Mouse (Mus musculus): Measurements from ENCODE around the gene Jdp2. TPM values are rescaled to one million over a fixed set of nuclear protein-coding genes. Genes with fewer than 3 reads are reported as not detected.
A peak's percentile ranks its signal among the peaks of the same experiment; 100 is the strongest.

The Jdp2 gene
- 20.3 and 27.1 TPM in 2 replicates for polyA plus RNA-seq (2012; rRNA removed)

DNA sequence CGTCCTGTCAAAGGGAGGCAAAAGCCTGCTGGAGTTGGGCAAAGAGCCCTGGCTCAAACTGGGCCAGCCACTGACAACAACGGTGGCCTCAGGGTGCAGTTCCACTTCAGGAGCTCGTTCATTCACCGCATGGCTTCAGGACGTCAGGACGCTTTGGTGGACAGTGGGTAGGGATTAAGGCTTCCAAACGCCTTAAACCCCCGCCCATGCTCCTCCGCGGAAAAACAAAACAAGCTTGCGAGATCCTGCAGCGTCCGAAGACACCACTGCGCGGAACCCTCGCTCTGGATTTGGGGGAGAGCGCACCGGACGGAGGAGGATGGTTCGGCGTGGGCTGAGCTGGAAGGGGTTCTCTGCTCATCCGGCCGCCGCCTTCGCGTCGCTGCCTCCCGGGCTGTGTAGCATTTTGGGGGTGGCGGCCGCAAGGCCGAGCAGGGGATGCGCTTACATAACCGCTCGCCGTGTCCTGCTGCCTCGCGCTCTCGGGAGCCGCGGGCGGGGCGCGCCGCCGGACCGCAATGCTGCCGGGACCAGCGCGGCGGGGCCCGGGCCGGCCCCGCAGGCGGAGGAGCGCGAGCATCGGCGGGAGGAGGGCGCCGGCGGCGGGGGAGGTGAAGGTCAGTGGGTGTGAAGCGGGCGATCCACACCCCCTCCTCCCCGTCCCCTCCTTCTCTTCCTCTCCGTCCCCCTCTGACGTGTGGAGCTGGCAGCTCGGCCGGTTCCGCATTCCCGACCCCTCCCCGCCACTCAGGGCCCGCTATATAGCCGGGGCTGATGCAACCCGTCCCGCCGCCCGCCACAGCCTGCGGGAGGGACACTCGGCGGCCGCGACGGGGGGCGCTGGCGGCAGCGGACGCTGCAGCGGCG is at the start of gene Jdp2:
Gene Jdp2 (plus strand): TSS at position 417 of the 867 bp plus-strand sequence.
- peak; percentile 67 for DNase-seq (ENCODE audit: low spot score)

DNA sequence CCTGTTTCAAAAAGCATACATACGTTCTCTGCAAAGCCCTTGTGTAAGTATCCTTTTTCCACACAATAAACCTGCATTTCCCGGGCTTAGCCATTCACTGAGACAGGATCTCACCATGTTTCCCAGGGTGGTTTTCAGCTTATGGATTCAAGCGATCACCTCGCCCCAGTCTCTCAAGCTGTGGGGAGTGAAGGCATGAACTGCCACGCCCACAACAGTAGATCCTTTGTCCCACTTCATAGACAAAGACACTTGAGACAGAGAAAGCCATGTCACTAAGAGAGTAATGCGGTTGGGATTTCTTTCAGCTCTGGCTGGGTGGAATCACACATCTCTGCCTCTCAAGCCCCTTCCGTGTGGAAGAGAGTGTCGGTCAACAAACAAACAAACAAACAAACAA is 49.2 kb upstream of the Jdp2 start:
- DNase-seq (ENCODE audit: low spot score) = no peak

DNA sequence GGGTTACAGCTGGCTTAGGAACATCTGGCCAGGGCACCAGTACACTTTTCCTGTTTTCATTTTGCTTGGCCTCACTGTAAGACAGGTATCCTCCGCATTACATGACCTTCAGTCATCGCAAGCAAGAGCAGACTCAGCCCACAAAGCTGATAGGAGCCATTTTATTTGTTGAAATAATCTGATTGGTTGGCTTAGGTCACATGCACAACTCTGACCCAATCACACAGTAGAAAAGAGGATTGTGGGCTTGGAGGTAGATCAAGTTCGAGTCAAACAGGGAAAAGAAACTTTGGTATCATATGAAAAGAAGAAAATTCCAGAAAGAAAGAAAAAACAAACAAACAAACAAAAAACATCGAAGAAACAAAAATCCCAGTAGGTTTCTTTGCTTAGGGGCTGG is 48.4 kb upstream of the Jdp2 start:
- DNase-seq (ENCODE audit: low spot score) = no peak

DNA sequence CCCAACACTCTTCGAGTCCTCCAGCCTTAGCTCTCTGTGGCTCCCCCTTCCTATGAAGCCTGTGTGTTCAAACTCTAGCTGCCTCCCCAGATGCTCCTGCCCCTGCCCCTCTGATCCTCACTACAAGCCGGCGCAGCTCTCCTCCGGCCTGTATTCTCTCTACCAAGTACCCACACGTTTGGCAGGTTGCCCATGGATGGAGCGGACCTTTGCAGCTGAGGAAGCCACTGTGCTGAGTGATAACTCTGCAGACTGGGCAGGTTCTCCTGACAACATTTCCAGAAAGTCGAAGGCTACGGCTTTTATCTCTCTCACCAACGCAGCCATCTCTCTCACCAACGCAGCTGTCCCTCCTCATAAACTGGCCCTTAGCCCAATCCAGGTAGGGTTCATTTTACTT is 39.5 kb upstream of the Jdp2 start:
- no peak for DNase-seq (ENCODE audit: low spot score)

DNA sequence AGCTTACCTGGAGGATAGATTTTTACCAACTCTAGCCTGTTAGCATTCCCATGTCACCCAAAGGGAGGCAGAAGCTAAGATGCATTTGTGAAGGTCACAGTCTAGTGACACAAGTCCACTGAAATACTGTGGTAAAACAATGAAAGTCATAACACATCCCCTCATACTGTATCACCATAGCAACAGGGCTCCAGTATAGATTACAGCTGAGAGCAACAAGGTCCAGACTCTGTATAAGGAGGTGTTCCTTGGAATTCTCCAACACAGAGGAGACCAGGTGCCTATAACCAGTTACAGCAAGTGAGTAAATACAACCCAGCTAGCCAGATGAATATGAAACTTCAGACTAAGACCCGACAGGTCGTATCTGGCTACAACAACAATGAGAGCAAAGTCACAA is 33.4 kb upstream of the Jdp2 start:
- no peak for DNase-seq (ENCODE audit: low spot score)

DNA sequence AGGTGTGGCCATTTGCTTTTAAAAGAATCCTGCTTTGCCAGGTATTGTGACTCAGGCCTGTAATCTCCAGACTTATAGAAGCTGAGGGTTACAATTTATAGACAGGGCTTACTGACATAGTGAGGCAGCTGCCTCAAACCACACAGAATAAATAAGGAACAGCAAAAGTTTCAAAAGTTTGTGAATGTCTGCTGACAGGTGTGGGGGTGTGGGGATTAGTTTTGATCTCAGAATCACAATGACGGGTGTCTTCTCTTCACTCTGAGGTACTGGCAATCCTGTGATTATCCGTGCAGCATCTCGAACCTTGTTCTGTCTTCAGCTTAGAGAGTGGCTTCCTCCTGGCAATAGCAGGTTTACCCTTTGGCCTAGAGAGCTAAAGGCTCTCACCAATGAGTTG is 30.5 kb upstream of the Jdp2 start:
- no peak for DNase-seq (ENCODE audit: low spot score)

DNA sequence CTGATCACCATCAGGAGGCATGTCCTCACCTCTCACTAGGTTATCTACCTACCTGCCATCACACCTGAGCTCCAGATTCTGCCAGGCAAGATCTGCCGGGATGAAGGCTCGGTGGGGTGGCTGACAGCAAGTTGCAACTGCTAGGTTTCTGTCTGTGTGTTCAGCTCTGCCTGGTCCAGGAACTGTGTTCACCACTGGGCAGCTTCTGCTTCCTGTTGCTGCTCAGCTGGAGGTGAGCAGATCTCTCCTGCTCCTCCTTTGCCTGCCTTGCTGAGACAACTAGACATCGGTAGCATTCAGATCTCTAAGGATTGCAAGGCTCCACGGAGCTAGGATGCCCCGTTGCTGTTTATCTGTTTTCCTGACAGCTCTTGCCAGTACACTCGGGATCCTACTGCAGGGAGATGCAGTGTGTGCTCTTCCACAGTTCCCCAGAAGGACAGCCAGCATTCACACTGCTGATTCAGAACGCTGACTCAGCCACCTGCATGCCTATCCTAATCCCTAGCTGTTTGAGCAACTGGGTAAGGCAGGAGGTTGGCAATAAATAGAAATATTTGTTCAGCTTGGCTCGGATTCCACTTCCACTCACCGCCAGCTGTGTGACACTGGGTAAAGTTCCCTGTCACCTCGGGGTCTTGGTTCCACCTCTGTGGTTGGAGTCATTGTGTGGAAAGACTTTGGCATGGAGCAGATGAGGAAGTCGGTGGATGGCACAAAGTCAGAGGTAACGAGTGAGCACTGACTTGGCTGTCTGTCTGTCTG is 29.3 kb upstream of the Jdp2 start:
- DNase-seq (ENCODE audit: low spot score) = no peak

DNA sequence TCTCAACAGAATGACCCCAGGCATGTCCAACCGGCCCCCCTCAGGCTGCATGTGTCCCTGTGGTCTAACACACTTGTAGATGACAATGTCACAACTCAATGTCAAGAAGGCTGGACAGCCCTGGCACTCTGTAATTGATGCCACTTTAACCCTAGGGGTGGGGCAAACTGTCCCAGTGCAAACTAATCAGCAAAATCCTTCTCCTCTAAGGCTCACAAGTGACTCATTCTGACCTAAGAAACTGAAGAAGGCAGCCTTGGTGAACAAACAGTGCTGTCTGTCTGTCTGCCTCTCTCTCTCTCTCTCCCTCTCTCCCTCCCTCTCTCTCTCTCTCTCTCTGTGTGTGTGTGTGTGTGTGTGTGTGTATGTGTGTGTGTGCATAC is 28.7 kb upstream of the Jdp2 start:
- DNase-seq (ENCODE audit: low spot score) = no peak

DNA sequence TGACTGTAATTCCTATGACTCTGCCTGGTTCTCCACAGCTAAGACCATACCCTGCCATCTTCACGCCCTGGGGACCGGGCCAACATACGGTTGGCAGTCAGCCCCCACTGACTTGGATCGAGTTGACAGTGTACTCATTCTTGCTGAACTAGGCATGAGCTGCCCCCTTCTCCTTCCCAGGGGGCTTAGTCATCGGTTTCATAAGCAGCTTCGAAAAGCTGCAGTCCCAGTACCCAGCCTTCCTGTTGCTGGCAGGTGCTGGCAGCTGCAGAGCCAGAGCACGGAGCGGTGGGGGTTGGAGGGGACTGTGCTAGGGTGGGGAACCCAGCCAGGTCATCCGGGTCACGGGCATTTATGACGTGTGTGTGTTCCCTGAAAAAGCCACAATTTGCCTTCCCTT is 27.5 kb upstream of the Jdp2 start:
- no peak for DNase-seq (ENCODE audit: low spot score)

DNA sequence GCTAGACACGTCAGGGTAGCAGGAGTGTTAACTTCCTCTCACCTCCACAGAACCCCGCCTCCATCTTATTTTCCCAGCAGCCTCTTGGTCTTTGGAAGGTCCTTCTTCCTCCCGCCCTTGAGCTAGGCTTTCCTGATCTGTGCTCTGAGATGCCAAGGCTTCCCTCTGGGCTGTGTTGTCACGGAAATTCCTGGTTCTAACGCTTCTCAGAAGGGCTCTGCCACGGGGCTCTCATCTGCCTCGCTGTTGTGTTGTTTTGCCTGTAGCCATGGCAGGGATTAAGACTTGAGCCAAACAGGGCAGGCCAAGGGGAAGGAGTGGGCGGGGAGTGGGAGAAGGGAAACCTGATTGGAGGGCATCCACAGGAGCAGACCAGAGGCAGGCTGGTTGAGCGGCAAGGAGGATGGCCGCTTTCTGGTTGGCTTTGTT is 26.8 kb upstream of the Jdp2 start:
- DNase-seq (ENCODE audit: low spot score) = peak; percentile 33

DNA sequence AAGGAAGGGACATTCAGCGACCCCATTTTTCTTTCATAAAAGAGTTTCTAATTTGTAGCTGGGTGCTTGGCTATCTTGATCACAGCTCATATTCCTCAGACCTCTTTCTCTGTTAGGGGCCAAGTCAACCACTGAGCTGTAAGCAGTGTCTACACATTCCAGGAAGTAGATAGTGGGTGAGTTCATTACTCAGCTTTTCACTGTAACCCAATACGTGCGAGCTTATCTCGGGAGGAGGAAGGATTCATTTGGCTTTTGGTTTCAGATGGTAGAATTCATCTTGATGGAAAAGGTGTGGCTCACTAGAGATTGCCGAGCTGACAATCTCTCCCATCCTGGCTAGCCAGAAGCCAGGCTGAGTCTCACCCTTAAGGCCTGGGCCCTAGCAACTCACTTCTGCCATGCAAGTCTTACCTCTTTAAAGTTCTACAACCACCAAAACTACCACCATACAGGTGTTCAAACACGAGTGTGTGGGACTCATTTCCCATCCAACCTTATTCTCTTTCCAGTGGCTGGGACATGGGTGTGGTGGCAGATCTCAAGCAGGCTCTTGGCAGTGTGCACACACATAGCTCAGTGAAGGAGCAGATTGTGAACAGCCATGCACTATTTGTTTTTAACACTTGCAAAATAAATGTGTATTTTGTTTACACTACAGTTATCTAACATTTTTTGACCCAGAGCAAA is 23.9 kb upstream of the Jdp2 start:
- DNase-seq (ENCODE audit: low spot score) = no peak

DNA sequence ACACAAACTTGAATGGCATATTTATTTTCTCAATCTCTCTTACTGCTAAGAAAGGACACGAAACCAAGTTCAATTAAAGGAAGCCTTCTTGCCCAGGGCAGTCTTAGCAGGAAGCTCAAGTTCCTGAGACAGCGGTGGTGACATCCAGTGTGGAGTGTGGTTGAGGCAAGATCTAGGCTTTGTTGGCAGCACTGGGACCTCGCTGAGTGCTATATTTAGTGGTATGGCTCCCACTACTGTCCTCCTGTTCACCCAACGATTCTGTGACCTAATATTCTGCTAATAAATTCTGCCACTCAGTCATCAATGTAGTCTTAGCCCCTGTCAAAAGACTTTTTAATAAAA is 23.4 kb upstream of the Jdp2 start:
- no peak for DNase-seq (ENCODE audit: low spot score)

DNA sequence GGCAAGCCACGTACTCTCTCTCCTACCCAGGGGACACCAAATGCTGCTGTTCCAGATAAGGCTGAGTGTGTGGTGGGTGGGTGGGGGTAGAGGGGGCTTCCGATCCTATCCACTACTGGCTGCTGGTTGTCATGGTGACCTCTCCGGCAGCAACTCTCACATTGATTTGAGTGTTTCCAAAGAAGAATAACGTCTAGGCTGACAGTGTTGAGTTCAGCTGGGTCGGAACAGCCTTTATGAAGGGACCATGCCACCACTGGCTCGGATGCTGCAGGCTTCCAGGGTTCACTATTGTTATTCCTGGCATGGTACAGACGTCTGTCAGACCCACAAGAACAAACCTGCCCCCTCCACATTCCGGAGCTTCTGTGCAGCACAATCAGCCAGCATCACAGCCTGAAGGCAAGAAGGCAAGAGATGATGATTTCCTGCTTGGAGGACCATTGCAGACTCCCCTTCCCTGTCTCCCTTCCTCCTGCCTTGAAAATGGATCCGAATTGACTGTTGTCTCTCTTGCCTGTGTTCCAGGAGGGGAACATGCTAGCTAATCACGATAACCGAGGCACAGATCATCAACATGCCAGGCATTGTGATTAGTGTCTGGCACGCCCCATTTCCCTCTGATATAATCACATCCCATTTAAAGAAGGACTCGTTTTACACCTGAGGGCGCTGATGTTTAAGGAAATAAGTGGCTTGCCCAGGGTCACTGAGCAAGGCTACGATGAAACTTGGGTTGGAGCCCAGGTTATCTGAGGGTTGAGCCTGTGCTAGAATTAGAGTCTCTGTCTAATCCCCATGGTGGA is 17.4 kb upstream of the Jdp2 start:
- no peak for DNase-seq (ENCODE audit: low spot score)

DNA sequence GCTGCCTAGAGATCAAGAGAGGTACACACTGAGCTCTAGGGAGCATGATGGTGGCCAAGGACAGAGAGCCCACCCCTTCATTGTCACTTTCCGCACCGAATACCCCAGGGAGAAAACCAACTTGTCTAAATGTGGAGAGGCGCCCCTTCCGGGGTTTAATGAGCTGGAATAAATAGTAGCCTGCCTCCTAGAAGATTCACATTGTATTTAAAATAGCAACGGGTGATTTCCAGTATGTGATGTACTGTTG is 16.8 kb upstream of the Jdp2 start:
- no peak for DNase-seq (ENCODE audit: low spot score)

DNA sequence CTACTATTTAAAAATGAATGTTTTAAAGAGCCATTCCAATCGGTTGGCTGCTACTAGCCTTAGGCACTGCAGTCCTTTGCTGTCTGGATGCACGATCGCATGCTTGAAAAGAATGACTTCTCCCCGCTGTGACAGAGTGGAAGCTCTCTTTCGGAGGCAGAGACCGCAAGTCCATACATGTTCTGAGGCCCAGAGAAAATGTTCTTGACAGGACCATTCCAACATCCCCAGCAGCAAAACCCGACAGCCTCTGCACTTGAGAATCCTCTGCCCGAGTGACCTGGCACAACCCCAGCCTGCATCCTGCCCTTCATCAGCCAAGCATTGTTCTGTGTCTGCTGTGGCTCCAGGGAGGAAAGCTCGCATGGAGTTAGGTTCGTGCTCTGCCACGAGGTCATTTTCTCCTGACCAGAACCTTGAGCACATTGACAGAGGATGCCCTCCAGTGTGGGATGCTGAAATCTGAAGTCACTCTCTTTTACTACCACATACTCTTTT is 13.0 kb upstream of the Jdp2 start:
- DNase-seq (ENCODE audit: low spot score) = no peak

DNA sequence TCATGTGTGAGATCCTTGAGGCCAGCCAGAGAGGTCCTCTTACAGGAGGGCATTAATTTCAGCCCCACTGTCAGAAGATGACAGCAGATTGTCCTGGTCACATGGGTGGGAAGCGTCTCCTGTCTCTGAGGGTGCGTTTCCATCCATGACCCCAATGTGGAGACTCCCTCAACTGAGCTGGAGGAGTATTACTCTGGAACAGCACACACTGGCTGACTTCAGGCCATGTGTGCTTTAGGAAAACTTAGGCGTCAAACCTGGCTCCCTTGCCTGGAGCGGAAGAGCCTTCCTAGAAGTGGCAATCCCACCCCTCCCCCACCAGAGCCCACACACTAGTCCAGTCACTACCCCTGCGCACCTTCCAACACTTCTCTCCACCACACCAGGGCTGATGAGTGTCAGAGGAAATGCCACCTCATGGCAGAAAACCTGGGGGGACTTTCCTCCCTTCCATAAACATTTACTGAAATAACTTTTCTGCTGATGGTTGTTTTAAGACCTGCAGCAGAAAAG is 8.9 kb upstream of the Jdp2 start:
- no peak for DNase-seq (ENCODE audit: low spot score)

DNA sequence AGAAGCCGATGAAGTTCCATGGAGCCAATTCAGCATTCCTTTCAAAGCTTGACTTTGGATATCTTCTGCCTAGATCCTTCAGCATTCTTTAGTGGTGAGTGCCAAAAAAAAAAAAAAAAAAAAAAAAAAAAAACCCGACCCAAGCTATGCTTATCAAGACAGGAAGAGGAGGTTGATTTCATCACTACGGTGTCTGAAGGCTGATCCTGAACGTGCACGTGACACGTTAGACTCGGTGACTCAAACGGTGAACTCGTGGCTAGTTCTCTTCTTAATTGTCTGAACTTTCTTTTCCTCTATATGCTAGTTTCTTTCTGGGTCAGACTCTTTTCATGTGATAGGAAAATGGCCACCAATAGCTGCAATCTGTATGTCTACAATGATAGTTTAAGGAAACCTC is 5.9 kb upstream of the Jdp2 start:
- DNase-seq (ENCODE audit: low spot score) = no peak

DNA sequence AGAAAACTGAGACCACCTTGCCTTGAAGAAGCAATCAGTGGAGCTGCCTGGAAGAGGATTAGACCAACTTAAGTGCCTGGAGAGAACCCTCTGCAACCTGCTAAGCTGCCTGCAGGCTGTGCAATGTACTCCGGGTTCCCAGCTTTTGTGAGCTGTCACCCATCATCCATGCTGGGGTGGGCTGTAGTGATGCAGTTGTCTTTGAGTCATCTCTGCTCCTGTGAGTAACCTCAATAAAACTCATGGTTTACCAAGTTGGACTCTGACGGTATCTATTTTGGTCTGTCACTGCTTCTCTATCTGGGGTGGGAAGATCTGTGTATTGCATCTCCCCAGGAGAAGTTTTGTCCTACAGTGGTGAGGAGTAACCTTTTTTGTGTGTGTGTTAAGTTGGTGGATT is 4.4 kb upstream of the Jdp2 start:
- DNase-seq (ENCODE audit: low spot score) = no peak

DNA sequence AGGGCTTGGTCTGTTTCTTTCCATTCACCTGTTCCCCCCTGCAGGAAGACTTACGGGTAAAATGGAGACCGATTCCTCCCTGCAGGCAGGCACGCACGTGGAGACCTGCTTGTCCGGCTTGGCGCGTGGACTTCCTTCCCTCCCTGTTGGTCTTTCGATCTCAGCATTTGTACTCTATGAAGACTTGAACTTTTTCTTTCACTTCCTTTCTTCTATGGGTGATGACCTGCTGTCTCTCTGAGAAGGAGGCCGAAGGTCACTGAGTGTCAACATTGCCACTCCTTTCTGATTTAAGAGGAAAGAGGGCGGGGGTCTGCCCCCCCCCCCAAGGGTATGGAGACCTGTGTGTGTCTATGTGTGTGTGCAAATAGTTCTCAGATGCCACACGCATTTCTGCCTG is 774 bp upstream of the Jdp2 start:
- DNase-seq (ENCODE audit: low spot score) = no peak

DNA sequence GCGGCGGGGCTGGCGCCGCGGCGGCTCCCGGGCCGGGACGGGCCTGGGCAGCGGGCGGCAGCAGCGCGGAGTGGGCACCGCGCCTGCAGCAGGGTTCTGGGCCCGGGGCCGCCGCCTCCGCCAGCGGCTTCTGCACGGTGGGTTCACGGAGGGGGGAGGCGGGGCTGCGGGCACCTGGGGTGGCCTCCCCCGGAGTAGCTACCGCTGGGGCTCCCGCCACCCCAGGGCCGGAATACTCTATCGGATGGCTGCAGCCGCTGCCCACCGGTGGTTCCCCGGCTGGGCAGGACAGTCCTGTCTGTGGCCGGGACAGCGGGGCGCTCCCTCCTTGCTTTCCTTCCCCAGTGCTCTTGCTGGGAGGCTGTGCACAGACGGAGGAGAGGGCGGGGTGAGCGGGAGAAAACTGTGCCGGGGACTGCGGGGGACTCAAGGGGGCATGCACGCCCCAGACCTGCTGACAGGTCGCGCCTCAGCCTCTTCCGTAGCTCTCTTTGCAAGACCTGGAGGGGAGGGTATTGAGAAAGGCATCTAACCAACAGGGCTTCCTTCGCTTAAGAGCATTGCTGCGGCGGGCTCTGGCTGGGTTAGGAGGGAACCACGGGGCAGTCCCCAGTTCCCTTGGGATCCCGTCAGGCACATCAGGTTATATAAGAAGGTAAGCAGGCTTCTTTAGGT is 788 bp downstream of the Jdp2 start:
- DNase-seq (ENCODE audit: low spot score) = peak; percentile 44

DNA sequence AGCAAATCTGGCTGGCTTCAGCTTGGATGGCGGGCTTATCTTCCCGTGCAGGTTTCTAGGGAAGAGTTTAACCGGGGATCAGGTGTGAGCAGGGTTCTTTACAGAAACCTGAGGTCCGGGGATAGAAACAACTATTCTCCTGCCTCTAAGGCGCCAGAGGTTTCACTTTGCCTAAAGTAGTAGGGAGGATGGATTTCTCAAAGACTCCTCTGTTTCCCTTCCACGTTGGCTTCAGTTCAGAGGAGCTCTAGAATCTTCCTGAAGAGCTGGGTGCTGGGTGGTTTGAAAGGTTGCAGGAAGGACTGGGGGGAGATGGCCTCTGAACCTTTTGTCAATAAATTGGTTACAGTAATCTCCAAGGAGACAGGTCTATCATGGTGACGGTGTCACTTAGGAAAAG is 1.8 kb downstream of the Jdp2 start:
- DNase-seq (ENCODE audit: low spot score) = no peak

All from urinary bladder, adult 2 months (tissue).